Mouse (Mus musculus): ENCODE results near the gene Sesn3.
A peak's percentile ranks its signal among the peaks of the same experiment; 100 is the strongest.
"Not testable (repeated sequence)": the region's sequence is repeated elsewhere in the genome, so short reads cannot be mapped to it uniquely, and the experiment has no call there.

Sesn3 gene

GRCm38 (mm10) chr9:14274986-14275720, at the start of gene Sesn3:
Sesn3 (plus strand) TSS chr9:14275067.
- DNase-seq (ENCODE audit: low read depth, low spot score): peak; percentile 51

DNA sequence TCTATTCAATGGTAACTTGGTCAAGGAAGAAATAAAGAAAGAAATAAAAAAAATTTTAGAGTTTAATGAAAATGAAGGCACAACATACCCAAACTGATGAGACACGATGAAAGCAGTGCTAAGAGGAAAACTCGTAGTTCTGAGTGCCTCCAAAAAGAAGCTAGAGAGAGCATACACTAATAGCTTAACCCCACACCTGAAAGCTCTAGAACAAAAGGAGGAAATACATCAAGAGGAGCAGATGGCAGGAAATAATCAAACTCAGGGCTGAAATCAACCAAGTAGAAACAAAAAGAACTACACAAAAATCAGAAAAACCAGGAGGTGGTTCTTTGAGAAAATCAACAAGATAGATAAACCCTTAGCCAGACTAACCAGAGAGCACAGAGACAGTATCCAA, 47.8 kb upstream of the Sesn3 start:
- not testable (repeated sequence) for DNase-seq (ENCODE audit: low read depth, low spot score)

DNA sequence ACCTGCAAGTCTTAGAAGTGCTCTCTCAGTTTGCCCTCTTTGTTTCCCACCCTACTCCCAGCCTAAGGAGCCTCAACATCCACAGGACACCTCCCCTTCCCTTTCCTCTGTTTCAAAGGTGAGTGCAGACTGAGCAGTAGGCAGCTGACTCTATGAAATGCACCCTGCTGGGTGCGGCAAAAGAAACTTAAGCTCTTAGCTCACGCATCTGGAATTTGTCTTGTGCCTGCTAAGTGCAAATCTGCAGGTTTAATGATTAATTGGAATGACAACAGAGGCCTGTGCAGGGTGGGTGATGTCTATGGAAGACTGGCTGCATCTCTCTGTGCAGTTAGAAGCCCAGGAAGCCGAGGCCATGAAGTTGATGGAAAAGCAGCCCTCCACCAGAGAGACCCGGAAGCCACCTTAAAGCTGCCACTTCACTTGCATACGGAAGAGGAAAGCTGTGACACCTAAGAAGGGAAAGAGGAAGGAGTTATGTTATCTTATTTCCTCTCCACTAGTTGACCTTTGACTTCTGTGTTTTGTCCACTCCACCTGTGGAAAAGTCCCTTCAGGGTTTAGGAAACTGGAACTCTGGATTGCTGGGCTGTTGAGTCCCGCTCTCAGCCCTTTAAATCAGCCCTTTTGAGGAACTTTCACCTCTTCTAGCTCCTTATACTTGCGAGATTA, 41.0 kb upstream of the Sesn3 start:
- DNase-seq (ENCODE audit: low read depth, low spot score): no peak

DNA sequence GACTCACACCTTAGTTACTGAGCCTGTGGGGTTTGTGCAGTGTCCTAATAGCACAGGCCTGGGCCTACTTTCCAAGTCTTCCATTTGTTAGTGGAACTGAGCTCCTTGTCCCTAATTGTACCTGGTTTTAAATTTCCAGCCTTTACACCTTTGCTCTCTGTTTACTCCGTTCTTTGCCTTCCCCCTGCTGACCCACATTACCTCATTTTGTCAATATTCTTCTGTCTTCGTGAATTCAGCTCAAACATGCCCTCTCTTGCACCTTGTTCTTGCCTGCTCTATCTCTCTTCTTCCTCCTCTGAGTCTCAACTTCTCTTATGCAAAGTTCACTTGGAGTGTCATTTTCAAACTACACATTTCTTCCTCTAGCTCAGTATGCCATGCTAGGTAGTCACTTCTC, 39.6 kb upstream of the Sesn3 start:
- no peak for DNase-seq (ENCODE audit: low read depth, low spot score)

DNA sequence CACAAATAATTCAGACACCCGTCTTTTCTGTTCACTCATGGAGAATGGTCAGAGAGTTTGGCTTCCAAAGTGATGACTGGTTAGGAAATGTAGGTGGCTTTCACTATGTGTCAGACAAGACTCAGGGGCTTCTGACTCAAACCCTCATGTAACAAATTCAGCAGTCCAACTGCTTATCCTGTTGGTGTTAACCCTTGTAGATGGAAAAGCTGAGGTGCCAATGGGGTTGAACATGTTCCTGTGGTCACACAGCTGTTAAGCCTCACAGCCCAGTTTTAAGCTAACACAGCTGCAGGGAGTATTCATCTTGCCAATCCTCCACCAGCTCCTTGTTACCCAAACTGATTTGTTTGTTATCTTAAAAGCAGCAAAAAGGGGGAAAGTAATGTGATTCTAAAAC, 33.9 kb upstream of the Sesn3 start:
- DNase-seq (ENCODE audit: low read depth, low spot score): peak; percentile 62

DNA sequence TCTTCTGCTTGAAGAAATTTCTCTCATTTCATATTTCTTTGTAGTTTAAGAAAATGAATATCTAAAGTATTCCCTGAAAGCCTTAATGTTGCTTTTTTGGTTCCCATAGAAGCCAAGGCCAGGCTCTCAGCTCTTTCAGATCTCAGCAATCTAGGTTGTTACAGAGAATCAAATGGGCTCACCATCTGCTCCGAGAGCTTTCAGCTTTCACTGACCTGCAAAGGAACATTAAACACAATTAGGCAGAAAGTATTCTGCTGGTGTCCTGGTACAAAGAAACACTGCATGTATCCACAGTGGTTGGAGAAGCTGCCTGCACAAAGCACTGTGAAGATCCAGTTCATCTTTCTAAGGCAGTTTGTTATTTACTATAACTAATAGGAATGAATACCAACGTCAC, 32.6 kb upstream of the Sesn3 start:
- no peak for DNase-seq (ENCODE audit: low read depth, low spot score)

DNA sequence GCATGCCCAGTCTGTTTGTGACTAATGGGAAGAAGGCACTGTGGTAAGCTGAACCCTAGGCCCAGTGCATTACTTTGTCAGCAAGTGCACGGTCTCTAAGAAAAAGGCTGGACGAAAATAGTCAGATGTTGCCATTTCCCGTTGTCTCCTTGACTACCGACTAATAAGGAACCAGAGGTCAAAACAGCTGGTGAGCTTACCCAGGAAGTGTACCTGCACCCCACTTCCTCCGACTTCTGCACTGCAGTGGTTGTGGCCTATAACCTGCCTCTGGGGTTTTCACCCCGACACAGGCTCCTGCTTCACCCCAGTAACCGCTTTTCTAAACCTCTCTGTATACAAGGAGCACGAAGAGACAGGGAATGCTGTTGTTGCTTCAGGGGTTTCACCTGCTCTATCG, 30.3 kb upstream of the Sesn3 start:
- DNase-seq (ENCODE audit: low read depth, low spot score): no peak

- no peak for DNase-seq (ENCODE audit: low read depth, low spot score)
These were observed 29.8 kb upstream of the Sesn3 start for GRCm38 (mm10) chr9:14245013-14245586.

- DNase-seq (ENCODE audit: low read depth, low spot score): no peak
These were observed 28.7 kb upstream of the Sesn3 start for GRCm38 (mm10) chr9:14246016-14246799.

GRCm38 (mm10) chr9:14247480-14248208, 27.2 kb upstream of the Sesn3 start:
- DNase-seq (ENCODE audit: low read depth, low spot score): no peak

DNA sequence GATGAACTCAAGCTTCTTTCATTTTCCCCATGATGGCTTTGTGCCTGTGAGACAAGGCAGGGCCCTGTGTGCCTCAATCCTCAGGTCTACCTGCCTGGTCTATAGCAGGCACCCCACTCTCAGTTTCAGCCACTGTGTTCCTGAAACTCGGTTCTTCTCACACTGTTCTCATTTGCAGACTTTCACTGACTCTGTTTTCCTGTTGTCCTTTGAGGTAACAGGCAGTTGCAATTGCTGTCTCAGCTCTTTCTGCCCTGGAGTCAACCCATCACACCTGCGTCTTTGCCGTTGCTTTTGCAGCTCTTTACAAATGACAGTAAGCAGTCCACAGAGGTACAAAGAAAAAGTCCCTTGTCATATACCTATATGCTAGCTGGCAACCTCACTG, 26.7 kb upstream of the Sesn3 start:
- no peak for DNase-seq (ENCODE audit: low read depth, low spot score)

GRCm38 (mm10) chr9:14261150-14261549, 13.7 kb upstream of the Sesn3 start:
- DNase-seq (ENCODE audit: low read depth, low spot score): no peak

GRCm38 (mm10) chr9:14262568-14262972, 12.3 kb upstream of the Sesn3 start:
- DNase-seq (ENCODE audit: low read depth, low spot score): no peak

DNA sequence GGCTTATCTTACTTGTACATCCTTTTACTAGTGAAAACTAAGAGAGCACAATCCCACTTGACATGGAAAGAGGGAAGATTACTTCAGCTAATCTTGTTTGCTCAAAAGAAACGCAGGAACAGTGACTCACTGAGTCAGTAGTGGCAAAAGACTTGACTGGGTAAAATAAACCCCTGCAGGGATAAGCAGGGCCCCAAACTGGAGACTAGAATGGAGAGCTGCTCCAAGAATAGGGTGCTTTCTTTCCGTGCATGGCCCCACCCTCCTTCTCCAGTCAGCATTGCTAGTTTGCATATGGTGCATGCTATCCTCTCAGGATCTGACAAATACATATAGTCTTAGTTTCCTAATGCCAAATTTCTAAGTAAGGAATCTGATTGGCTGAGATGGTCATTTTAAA, 8.4 kb upstream of the Sesn3 start:
- DNase-seq (ENCODE audit: low read depth, low spot score): peak; percentile 15

- no peak for DNase-seq (ENCODE audit: low read depth, low spot score)
These were observed 6.3 kb upstream of the Sesn3 start for GRCm38 (mm10) chr9:14268578-14268977.

- no peak for DNase-seq (ENCODE audit: low read depth, low spot score)
These were observed 1.9 kb upstream of the Sesn3 start for GRCm38 (mm10) chr9:14272921-14273320.

DNA sequence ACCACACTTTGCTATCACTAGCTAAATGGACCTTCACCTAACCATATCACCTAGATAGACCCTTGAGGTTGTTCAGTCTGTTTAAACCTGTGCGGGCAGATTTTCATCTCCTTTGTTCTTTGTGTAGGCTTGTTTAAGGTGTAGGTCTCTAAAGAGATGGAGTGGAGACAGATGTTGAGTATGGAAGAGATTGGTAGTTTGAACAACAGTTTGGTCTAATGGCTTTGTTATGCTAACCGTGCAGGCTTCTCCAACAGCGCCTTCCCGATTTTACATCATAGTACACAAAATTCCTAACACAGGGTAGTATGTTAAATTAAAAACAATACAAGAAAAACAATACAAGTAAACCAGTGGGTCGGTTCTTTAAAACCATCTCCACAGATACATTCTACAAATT, 281 bp upstream of the Sesn3 start:
- no peak for DNase-seq (ENCODE audit: low read depth, low spot score)

- DNase-seq (ENCODE audit: low read depth, low spot score): peak; percentile 99
These were observed 1.1 kb downstream of the Sesn3 start for GRCm38 (mm10) chr9:14275792-14276480.

DNA sequence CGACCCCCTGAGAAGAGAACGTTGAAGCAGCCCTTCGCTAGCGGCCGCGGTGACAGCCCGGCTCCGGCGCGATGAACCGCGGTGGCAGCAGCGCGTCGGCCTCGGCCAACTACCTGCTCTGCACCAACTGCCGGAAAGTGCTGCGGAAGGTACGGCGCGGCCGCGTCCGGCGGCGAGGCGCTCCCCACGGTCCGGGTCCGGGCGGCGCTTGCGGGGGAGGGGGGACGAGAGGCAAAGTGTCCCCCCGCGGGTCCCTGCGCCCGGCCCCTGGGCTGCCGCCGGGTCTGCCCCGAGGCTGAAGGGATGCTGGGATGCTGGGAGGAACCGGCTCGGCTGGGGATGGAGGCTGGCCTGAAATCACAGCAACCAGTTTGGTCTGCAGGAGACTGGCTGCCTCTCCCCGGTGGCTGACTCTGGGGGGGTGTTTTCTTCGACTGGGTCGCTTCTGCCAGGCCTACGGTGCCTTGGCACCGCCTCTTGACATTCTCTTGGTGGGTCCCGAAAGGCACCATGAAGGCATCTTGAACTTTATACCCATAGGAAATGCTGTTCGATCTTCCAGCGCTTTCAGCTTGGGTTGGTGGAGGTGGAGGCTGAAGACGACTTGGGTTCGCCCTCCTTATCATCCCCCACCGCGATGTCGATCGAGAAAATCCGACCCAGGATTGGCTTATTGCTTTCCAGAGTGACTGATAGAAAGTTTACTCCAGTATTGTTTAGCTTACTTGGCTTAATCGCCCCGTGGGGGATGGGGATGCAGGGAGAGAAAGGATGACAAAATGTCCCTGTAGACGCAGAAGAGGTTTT, 1.8 kb downstream of the Sesn3 start:
- DNase-seq (ENCODE audit: low read depth, low spot score): peak; percentile 50

GRCm38 (mm10) chr9:14277365-14277991, 2.6 kb downstream of the Sesn3 start:
- peak; percentile 69 for DNase-seq (ENCODE audit: low read depth, low spot score)
